In genomic region chr14:25080431-25080830, GRCm38 (mm10) we compare ENCODE assay signal across 20 mouse cellular contexts.
DNase-seq lines count a peak whose midpoint lies in the region; ATAC-seq lines count a peak whose summit lies in the region.
"Had no signal": no experiment of that assay in that cellular context is flagged by ENCODE, and none has a peak within 500 bp of the region (broad histone marks: within the 10 kb centered on the region; RNA-seq: fewer than 3 reads in every experiment).

No protein-coding gene starts in this region.

- 95% methylated on average over 3 of the region's 3 CpGs for WGBS in forebrain, embryonic 13.5 days
- 81% methylated on average over 3 of the region's 3 CpGs for WGBS in midbrain, embryonic 13.5 days

- no peaks in the 10 kb centered on the region for H3K36me3 ChIP-seq in forebrain, embryonic 13.5 days (ENCODE audit: poor library complexity, severe bottlenecking)
- H3K36me3 ChIP-seq in midbrain, embryonic 13.5 days: no peaks in the 10 kb centered on the region
- H3K36me3 ChIP-seq: embryonic facial prominence, embryonic 10.5 days; embryonic facial prominence, embryonic 12.5 days; G1E had no signal

- no peak overlapping the region for H3K4me3 ChIP-seq in forebrain, embryonic 13.5 days
- no peak overlapping the region for H3K4me3 ChIP-seq in midbrain, embryonic 13.5 days (replicated peaks)
- H3K4me3 ChIP-seq: embryonic facial prominence, embryonic 10.5 days; embryonic facial prominence, embryonic 12.5 days had no signal

- ATAC-seq in forebrain, embryonic 13.5 days: no peak
- no peak for ATAC-seq in midbrain, embryonic 13.5 days
- ATAC-seq: forebrain, embryonic 14.5 days; forebrain, embryonic 16.5 days; Patski had no signal

- H3K27ac ChIP-seq in forebrain, embryonic 13.5 days: no peak overlapping the region
- no peak overlapping the region for H3K27ac ChIP-seq in midbrain, embryonic 13.5 days
- H3K27ac ChIP-seq: embryonic facial prominence, embryonic 10.5 days; embryonic facial prominence, embryonic 12.5 days had no signal

- no peaks in the 10 kb centered on the region for H3K9me3 ChIP-seq in forebrain, embryonic 13.5 days (replicated peaks)
- H3K9me3 ChIP-seq in midbrain, embryonic 13.5 days: no peaks in the 10 kb centered on the region
- H3K9me3 ChIP-seq: embryonic facial prominence, embryonic 10.5 days; embryonic facial prominence, embryonic 12.5 days had no signal

- H3K27me3 ChIP-seq in forebrain, embryonic 13.5 days: no peaks in the 10 kb centered on the region
- H3K27me3 ChIP-seq in midbrain, embryonic 13.5 days: no peaks in the 10 kb centered on the region
- H3K27me3 ChIP-seq: embryonic facial prominence, embryonic 12.5 days had no signal

- no peak overlapping the region for H3K4me2 ChIP-seq in forebrain, embryonic 13.5 days
- H3K4me2 ChIP-seq in midbrain, embryonic 13.5 days (replicated peaks): no peak overlapping the region
- H3K4me2 ChIP-seq: embryonic facial prominence, embryonic 12.5 days had no signal

- peak; percentile 42 for DNase-seq in R1 (ENCODE audit: low read depth, low spot score)
- peak; percentile 58 for DNase-seq in retina, embryonic 14.5 days (ENCODE audit: low spot score)
- no peak for DNase-seq in cerebellum, postnatal 4 days (ENCODE audit: low spot score in 2 of 2)
- DNase-seq: adrenal gland, adult 2 months; adrenal gland, postnatal 10 days; adrenal gland, postnatal 25 days; cerebellum, adult 11 months; cerebellum, adult 18-20 months; cerebellum, adult 8-10 months; cerebellum, adult 9-11 months; cerebellum, postnatal 14 days; cerebellum, postnatal 36 days had no signal

- H3K4me1 ChIP-seq in forebrain, embryonic 13.5 days: 0 out of 2 replicates have a peak, but pooled peaks cover 4% of the 10 kb centered on the region
- H3K4me1 ChIP-seq in midbrain, embryonic 13.5 days (replicated peaks): no peaks in the 10 kb centered on the region
- H3K4me1 ChIP-seq: embryonic facial prominence, embryonic 12.5 days had no signal

- no peak overlapping the region for H3K9ac ChIP-seq in forebrain, embryonic 13.5 days
- H3K9ac ChIP-seq in midbrain, embryonic 13.5 days (replicated peaks): no peak overlapping the region
- H3K9ac ChIP-seq: embryonic facial prominence, embryonic 12.5 days had no signal

Comparison
In these comparisons a context has a peak if more than half of its experiments do, and no peak if none do; other contexts are left out.
1. DNase-seq: peak in R1 (single experiment) and retina, embryonic 14.5 days (single experiment); none in cerebellum, postnatal 4 days (0 of 2).